Mouse (Mus musculus): ENCODE data around the gene Smim10l2a. TPM values are rescaled to one million over a fixed set of nuclear protein-coding genes. Genes with fewer than 3 reads are reported as not detected.

The Smim10l2a gene
- polyA plus RNA-seq, 1 experiment = 18.6 TPM

GRCm38 (mm10) chrX:56406128-56406527 lies 31.7 kb downstream of the Smim10l2a start:
- TF ChIP-seq CTCF (IDR thresholded peaks at IDR 0.05; ENCODE audit: extremely low read depth, insufficient read depth, low read length) (no peak), POLR2A (IDR thresholded peaks at IDR 0.05; ENCODE audit: extremely low read depth, insufficient read depth, low read length) (no peak)
- Histone ChIP-seq H3K4me3 (ENCODE audit: insufficient read depth, low read length) (no peak overlapping the region), H3K27ac (ENCODE audit: insufficient read depth, low read length) (no peak overlapping the region), H3K4me1 (ENCODE audit: control insufficient read depth, insufficient read depth, low read length) (no peaks in the 10 kb centered on the region)

GRCm38 (mm10) chrX:56416277-56416676 lies 41.9 kb downstream of the Smim10l2a start:
- TF ChIP-seq CTCF (IDR thresholded peaks at IDR 0.05; ENCODE audit: extremely low read depth, insufficient read depth, low read length) (no peak), POLR2A (IDR thresholded peaks at IDR 0.05; ENCODE audit: extremely low read depth, insufficient read depth, low read length) (no peak)
- Histone ChIP-seq H3K4me3 (ENCODE audit: insufficient read depth, low read length) (no peak overlapping the region), H3K27ac (ENCODE audit: insufficient read depth, low read length) (no peak overlapping the region)

GRCm38 (mm10) chrX:56417541-56417940 lies 43.2 kb downstream of the Smim10l2a start:
- Histone ChIP-seq H3K4me3 (ENCODE audit: insufficient read depth, low read length) (no peak overlapping the region), H3K27ac (ENCODE audit: insufficient read depth, low read length) (no peak overlapping the region), H3K4me1 (ENCODE audit: control insufficient read depth, insufficient read depth, low read length) (no peaks in the 10 kb centered on the region)
- TF ChIP-seq POLR2A (IDR thresholded peaks at IDR 0.05; ENCODE audit: extremely low read depth, insufficient read depth, low read length) (no peak), CTCF (IDR thresholded peaks at IDR 0.05; ENCODE audit: extremely low read depth, insufficient read depth, low read length) (no peak)

More at GRCm38 (mm10) chrX:56416277-56416676, 41.9 kb downstream of the Smim10l2a start:
- H3K4me1 ChIP-seq (ENCODE audit: control insufficient read depth, insufficient read depth, low read length) = no peaks in the 10 kb centered on the region

Other genes starting within 250 kb of the Smim10l2a start
- 0.23 TPM in 1 of 2 replicates, not detected in the other for gene 3830403N18Rik, start 238.0 kb upstream of the Smim10l2a start, polyA plus RNA-seq (2012; rRNA removed)
- gene Gm773, start 161.7 kb upstream of the Smim10l2a start, polyA plus RNA-seq (2012; rRNA removed) = not detected in 2 replicates
- gene Zfp449, start 28.2 kb upstream of the Smim10l2a start, polyA plus RNA-seq (2012; rRNA removed) = 2.5 and 2.6 TPM in 2 replicates
- 0.58 TPM in 1 of 2 replicates, not detected in the other for gene Gm2174, start 73.4 kb downstream of the Smim10l2a start, polyA plus RNA-seq (2012; rRNA removed)
- 74.5 and 82.6 TPM in 2 replicates for gene Ints6l, start 80.3 kb downstream of the Smim10l2a start, polyA plus RNA-seq (2012; rRNA removed)
- gene Gm10477, start 150.2 kb downstream of the Smim10l2a start, polyA plus RNA-seq (2012; rRNA removed) = not detected in 2 replicates
- gene Gm648, start 175.0 kb downstream of the Smim10l2a start, polyA plus RNA-seq (2012; rRNA removed) = not detected in 2 replicates
- 21.1 and 22.5 TPM in 2 replicates for gene Mmgt1, start 223.5 kb downstream of the Smim10l2a start, polyA plus RNA-seq (2012; rRNA removed)
- gene Slc9a6, start 235.2 kb downstream of the Smim10l2a start, polyA plus RNA-seq (2012; rRNA removed) = 76.9 and 78.0 TPM in 2 replicates